Mouse (Mus musculus) layer of hippocampus, adult 9-11 months (tissue): ENCODE measurements at regions not wholly inside any gene's neighbourhood (a gene's known extent, or its start where the extent isn't known, plus 50 kb on each side); places are given as distances from the start of the nearest gene placed in this dataset.

ENCODE experiments used
- DNase-seq: peaks from one replicate; pipeline ENCODE4 v3.0.0; 2022

- no peak for DNase-seq
Observed at GRCm38 (mm10) chr1:151088535-151089125, 93.7 kb upstream of the Gm47985 start.

- no peak for DNase-seq
Observed at GRCm38 (mm10) chr1:151092035-151092434, 90.3 kb upstream of the Gm47985 start.

- DNase-seq, result no peak
Observed at GRCm38 (mm10) chr1:151095344-151096050, 86.8 kb upstream of the Gm47985 start.

GRCm38 (mm10) chr1:151096079-151096478, 86.3 kb upstream of the Gm47985 start:
- DNase-seq, result peak; percentile 25

GRCm38 (mm10) chr1:151097506-151097905, 84.8 kb upstream of the Gm47985 start:
- DNase-seq, result no peak

- DNase-seq, result no peak
Observed at GRCm38 (mm10) chr1:151098763-151099162, 83.6 kb upstream of the Gm47985 start.

GRCm38 (mm10) chr1:151100565-151101483, 81.5 kb upstream of the Gm47985 start:
- DNase-seq, result no peak

GRCm38 (mm10) chr1:151101516-151101915, 80.8 kb upstream of the Gm47985 start:
- no peak for DNase-seq

- DNase-seq, result no peak
Observed at GRCm38 (mm10) chr1:151102061-151102460, 80.3 kb upstream of the Gm47985 start.

- no peak for DNase-seq
Observed at GRCm38 (mm10) chr1:151102646-151103391, 79.5 kb upstream of the Gm47985 start.

- no peak for DNase-seq
Observed at GRCm38 (mm10) chr1:151103522-151104037, 78.8 kb upstream of the Gm47985 start.

GRCm38 (mm10) chr1:151104346-151104745, 78.0 kb upstream of the Gm47985 start:
- no peak for DNase-seq

GRCm38 (mm10) chr1:151104806-151105205, 77.5 kb upstream of the Gm47985 start:
- DNase-seq, result no peak

GRCm38 (mm10) chr1:151105251-151105650, 77.1 kb upstream of the Gm47985 start:
- DNase-seq, result no peak

GRCm38 (mm10) chr1:151107401-151107800, 74.9 kb upstream of the Gm47985 start:
- DNase-seq, result no peak

GRCm38 (mm10) chr1:151109333-151109732, 73.0 kb upstream of the Gm47985 start:
- DNase-seq, result no peak

GRCm38 (mm10) chr1:151110412-151110811, 71.9 kb upstream of the Gm47985 start:
- no peak for DNase-seq

- no peak for DNase-seq
Observed at GRCm38 (mm10) chr1:151111683-151112082, 70.7 kb upstream of the Gm47985 start.

- DNase-seq, result no peak
Observed at GRCm38 (mm10) chr1:151112390-151112789, 69.9 kb upstream of the Gm47985 start.

GRCm38 (mm10) chr1:151113199-151113598, 69.1 kb upstream of the Gm47985 start:
- no peak for DNase-seq

GRCm38 (mm10) chr1:151118530-151118929, 63.8 kb upstream of the Gm47985 start:
- no peak for DNase-seq

GRCm38 (mm10) chr1:151118982-151119381, 63.4 kb upstream of the Gm47985 start:
- no peak for DNase-seq

- DNase-seq, result no peak
Observed at GRCm38 (mm10) chr1:151119566-151119965, 62.8 kb upstream of the Gm47985 start.
